Comparison of ENCODE assay signal across 9 mouse cellular contexts in genomic region chr17:56515690-56516410, GRCm38 (mm10). TPM values are rescaled to one million over a fixed set of nuclear protein-coding genes. Genes with fewer than 3 reads are reported as not detected.
A peak's percentile ranks its signal among the peaks of the same experiment; 100 is the strongest.
DNase-seq lines count a peak whose midpoint lies in the region; ATAC-seq and TF ChIP-seq lines count a peak whose summit lies in the region.
"Had no signal": no experiment of that assay in that cellular context is flagged by ENCODE, and none has a peak within 500 bp of the region (broad histone marks: within the 10 kb centered on the region; RNA-seq: fewer than 3 reads in every experiment).

No protein-coding gene starts in this region.

- ATAC-seq in kidney, embryonic 16.5 days (ENCODE audit: low FRiP score, low TSS enrichment), result peak; percentile 80
- peak; percentile 68 for ATAC-seq in hindbrain, embryonic 15.5 days (ENCODE audit: low FRiP score, low read depth)
- ATAC-seq in neural tube, embryonic 12.5 days (ENCODE audit: low FRiP score, low read depth), result peak; percentile 46

- no peak for TF ChIP-seq POLR2A in kidney, adult 2 months (IDR thresholded peaks at IDR 0.05; ENCODE audit: low read depth, low read length)

- peaks cover 16% of the 10 kb centered on the region for H3K4me1 ChIP-seq in kidney, embryonic 16.5 days (ENCODE audit: insufficient read depth, low read length)
- H3K4me1 ChIP-seq in kidney, adult 2 months (ENCODE audit: control insufficient read depth, insufficient read depth, low read length), result no peaks in the 10 kb centered on the region
- peaks cover 21% of the 10 kb centered on the region for H3K4me1 ChIP-seq in hindbrain, embryonic 15.5 days (replicated peaks)
- H3K4me1 ChIP-seq in neural tube, embryonic 12.5 days, result peaks cover 24% of the 10 kb centered on the region

- no peak for DNase-seq in kidney, adult 2 months
- DNase-seq in adipocyte (ENCODE audit: low spot score), result peak; percentile 29
- no peak for DNase-seq in urinary bladder, postnatal 14 days (ENCODE audit: low spot score)
- no peak for DNase-seq in cerebellum, adult 11 months
- DNase-seq in urinary bladder, postnatal 10 days (ENCODE audit: low spot score), result no peak

- WGBS in kidney, embryonic 16.5 days, result 6% methylated on average over 13 of the region's 13 CpGs
- WGBS in kidney, adult 2 months, result 8% methylated on average over 13 of the region's 13 CpGs
- 8% methylated on average over 13 of the region's 13 CpGs for WGBS in hindbrain, embryonic 15.5 days
- WGBS in neural tube, embryonic 12.5 days, result 12% methylated on average over 13 of the region's 13 CpGs

- TF ChIP-seq CTCF in kidney, adult 2 months (conservative IDR thresholded peaks at IDR 0.05; ENCODE audit: insufficient read depth, insufficient read length, low read depth, low read length), result no peak

- no peaks in the 10 kb centered on the region for H3K36me3 ChIP-seq in kidney, embryonic 16.5 days (ENCODE audit: insufficient read depth, low read length)
- no peaks in the 10 kb centered on the region for H3K36me3 ChIP-seq in kidney, adult 2 months (ENCODE audit: control insufficient read depth, insufficient read depth, low read length)
- H3K36me3 ChIP-seq in hindbrain, embryonic 15.5 days, result no peaks in the 10 kb centered on the region
- H3K36me3 ChIP-seq in neural tube, embryonic 12.5 days, result no peaks in the 10 kb centered on the region

- H3K4me2 ChIP-seq in kidney, embryonic 16.5 days (replicated peaks; ENCODE audit: low read depth, low read length), result peak overlapping the region; percentile 19; the same call in 1 of the 2 replicates
- peak overlapping the region; percentile 23; the same call in 1 of the 2 replicates for H3K4me2 ChIP-seq in hindbrain, embryonic 15.5 days
- peak overlapping the region; percentile 35 for H3K4me2 ChIP-seq in neural tube, embryonic 12.5 days (replicated peaks)

- peak overlapping the region; percentile 37; the same call in 1 of the 2 replicates for H3K9ac ChIP-seq in kidney, embryonic 16.5 days (replicated peaks; ENCODE audit: low read length)
- no peak overlapping the region for H3K9ac ChIP-seq in hindbrain, embryonic 15.5 days
- H3K9ac ChIP-seq in neural tube, embryonic 12.5 days, result no peak overlapping the region

- no peaks in the 10 kb centered on the region; the same call in 1 of the 2 replicates for H3K9me3 ChIP-seq in kidney, embryonic 16.5 days (ENCODE audit: low read length)
- H3K9me3 ChIP-seq in hindbrain, embryonic 15.5 days, result no peaks in the 10 kb centered on the region
- H3K9me3 ChIP-seq in neural tube, embryonic 12.5 days, result 0 out of 2 replicates have a peak, but pooled peaks cover 9% of the 10 kb centered on the region

- H3K4me3 ChIP-seq in kidney, embryonic 16.5 days (ENCODE audit: low read length), result peak overlapping the region; percentile 11; the same call in 1 of the 2 replicates
- H3K4me3 ChIP-seq in kidney, adult 2 months (ENCODE audit: insufficient read depth, low read depth, low read length), result no peak overlapping the region
- no peak overlapping the region for H3K4me3 ChIP-seq in hindbrain, embryonic 15.5 days
- H3K4me3 ChIP-seq in neural tube, embryonic 12.5 days, result no peak overlapping the region
- H3K4me3 ChIP-seq: erythroblast, embryonic 14.5 days had no signal

- H3K27me3 ChIP-seq in kidney, embryonic 16.5 days (ENCODE audit: insufficient read depth, low read length), result peaks cover 24% of the 10 kb centered on the region
- H3K27me3 ChIP-seq in kidney, adult 2 months (replicated peaks; ENCODE audit: control insufficient read depth, insufficient read depth, low read length), result no peaks in the 10 kb centered on the region
- peaks cover 22% of the 10 kb centered on the region for H3K27me3 ChIP-seq in hindbrain, embryonic 15.5 days
- H3K27me3 ChIP-seq in neural tube, embryonic 12.5 days (replicated peaks), result peaks cover 33% of the 10 kb centered on the region

- peak overlapping the region; percentile 41; the same call in 1 of the 2 replicates for H3K27ac ChIP-seq in kidney, embryonic 16.5 days (ENCODE audit: low read length)
- no peak overlapping the region for H3K27ac ChIP-seq in kidney, adult 2 months (ENCODE audit: insufficient read depth, low read depth, low read length)
- peak overlapping the region; percentile 55; the same call in 1 of the 2 replicates for H3K27ac ChIP-seq in hindbrain, embryonic 15.5 days (replicated peaks)
- H3K27ac ChIP-seq in neural tube, embryonic 12.5 days, result no peak overlapping the region

RNA-seq across cellular contexts. Expression of gene Znrf4, which starts 3.6 kb away (rescaled TPM):
- polyA plus RNA-seq in kidney, embryonic 16.5 days (2015; fragmentation: Nextera tagmentation; extraction: Ambion mirVana), result not detected in 2 replicates
- polyA plus RNA-seq in kidney, adult 2 months (2012; rRNA removed), result 0.17 and 0.52 TPM in 2 replicates
- polyA plus RNA-seq in hindbrain, embryonic 15.5 days (2015; fragmentation: Nextera tagmentation; extraction: Ambion mirVana), result 0.17 TPM in 1 of 2 replicates, not detected in the other
- not detected in 2 replicates for polyA plus RNA-seq in neural tube, embryonic 12.5 days (2016; fragmentation: Nextera tagmentation; extraction: Ambion mirVana)
- polyA plus RNA-seq: erythroblast, embryonic 14.5 days had no signal

RNA-seq across cellular contexts. Expression of gene Gm20219, which starts 38.3 kb away (rescaled TPM):
- polyA plus RNA-seq in kidney, embryonic 16.5 days (2015; fragmentation: Nextera tagmentation; extraction: Ambion mirVana), result 1.8 and 2.4 TPM in 2 replicates
- 1.7 and 2.1 TPM in 2 replicates for polyA plus RNA-seq in kidney, adult 2 months (2012; rRNA removed)
- polyA plus RNA-seq in hindbrain, embryonic 15.5 days (2015; fragmentation: Nextera tagmentation; extraction: Ambion mirVana), result 0.46 and 1.3 TPM in 2 replicates
- 1.1 and 1.4 TPM in 2 replicates for polyA plus RNA-seq in neural tube, embryonic 12.5 days (2016; fragmentation: Nextera tagmentation; extraction: Ambion mirVana)

RNA-seq across cellular contexts. Expression of gene Ptprs, which starts 39.6 kb away (rescaled TPM):
- polyA plus RNA-seq in kidney, embryonic 16.5 days (2015; fragmentation: Nextera tagmentation; extraction: Ambion mirVana), result 76.1 and 87.2 TPM in 2 replicates
- polyA plus RNA-seq in kidney, adult 2 months (2012; rRNA removed), result 38.8 and 48.0 TPM in 2 replicates
- 277 and 302 TPM in 2 replicates for polyA plus RNA-seq in hindbrain, embryonic 15.5 days (2015; fragmentation: Nextera tagmentation; extraction: Ambion mirVana)
- polyA plus RNA-seq in neural tube, embryonic 12.5 days (2016; fragmentation: Nextera tagmentation; extraction: Ambion mirVana), result 294 and 314 TPM in 2 replicates

Comparison
In these comparisons a context has a peak if more than half of its experiments do, and no peak if none do; other contexts are left out.
1. H3K27ac ChIP-seq: peak in kidney, embryonic 16.5 days (single experiment) and hindbrain, embryonic 15.5 days (single experiment); none in kidney, adult 2 months (single experiment) and neural tube, embryonic 12.5 days (single experiment).
2. Peak in every context shown above with its lines, with median percentiles within 50 percentile points of each other: ATAC-seq and H3K4me2 ChIP-seq.